Mouse (Mus musculus) liver, embryonic 13.5 days (tissue): ENCODE data around the gene Nt5dc1. TPM values are rescaled to one million over a fixed set of nuclear protein-coding genes. Genes with fewer than 3 reads are reported as not detected.

Source experiments
- ATAC-seq: fragments of 200-750 bp; cut with Nextera tagmentation; 2 replicates; pipeline ENCODE4 v1.8.0; 2017; ENCODE audit warnings: low read depth, mild to moderate bottlenecking, moderate number of reproducible peaks, moderate library complexity
- DNase-seq: peaks from one replicate; pipeline ENCODE4 v3.0.0; 2022
- H3K27ac ChIP-seq: fragments of 300-500 bp; sonication (generic); 2 replicates; pipeline ENCODE4 v1.5.1; 2015; ENCODE audit warnings: moderate library complexity, mild to moderate bottlenecking, inconsistent platforms
- H3K27me3 ChIP-seq: fragments of 300-500 bp; sonication (generic); 2 replicates; pipeline ENCODE4 v1.6.1; 2015; ENCODE audit warnings: mild to moderate bottlenecking, inconsistent platforms
- H3K36me3 ChIP-seq: fragments of 300-500 bp; sonication (generic); 2 replicates; pipeline ENCODE4 v1.6.1; 2015; ENCODE audit warnings: mild to moderate bottlenecking, inconsistent platforms
- H3K4me1 ChIP-seq: fragments of 300-500 bp; sonication (generic); replicated peaks from 2 replicates; pipeline ENCODE4 v1.6.1; 2015; ENCODE audit warnings: inconsistent platforms
- H3K4me2 ChIP-seq: fragments of 300-500 bp; sonication (generic); 2 replicates; pipeline ENCODE4 v1.6.1; 2015; ENCODE audit warnings: inconsistent platforms, mild to moderate bottlenecking, moderate library complexity
- H3K4me3 ChIP-seq: fragments of 300-500 bp; sonication (generic); replicated peaks from 2 replicates; pipeline ENCODE4 v1.5.1; 2015; ENCODE audit warnings: mild to moderate bottlenecking, inconsistent platforms
- H3K9ac ChIP-seq: fragments of 300-500 bp; sonication (generic); 2 replicates; pipeline ENCODE4 v1.6.1; 2015; ENCODE audit warnings: mild to moderate bottlenecking, inconsistent platforms
- H3K9me3 ChIP-seq: fragments of 300-500 bp; sonication (generic); replicated peaks from 2 replicates; pipeline ENCODE4 v1.6.1; 2016; ENCODE audit warnings: inconsistent platforms
- WGBS: fragments of 180-500 bp; shearing (Covaris S2); methylation state at CpG from one replicate; pipeline ENCODE4 v1.1.7; 2015; ENCODE audit not compliant: insufficient replicate concordance; 5-methylcytosine and 5-hydroxymethylcytosine counted together
- polyA plus RNA-seq: library from polyadenylated mRNA; unstranded; fragments of >200 nt; fragmentation: Nextera tagmentation; extraction: Ambion mirVana; gene quantifications from 2 replicates; pipeline ENCODE4 v1.2.1, GENCODE M21; 2015

Gene Nt5dc1
- polyA plus RNA-seq, 1 experiment from 2014 or later, result 9.7 TPM

GRCm38 (mm10) chr10:34312536-34312935, 105.8 kb downstream of the Nt5dc1 start:
- no peak for ATAC-seq
- WGBS, result 64% methylated on average over 3 of the region's 3 CpGs
- Histone ChIP-seq H3K36me3 (no peaks in the 10 kb centered on the region), H3K9me3 (no peaks in the 10 kb centered on the region), H3K4me2 (no peak overlapping the region), H3K4me3 (no peak overlapping the region), H3K4me1 (peaks cover 4% of the 10 kb centered on the region), H3K27me3 (no peaks in the 10 kb centered on the region), H3K9ac (no peak overlapping the region), H3K27ac (no peak overlapping the region)
- DNase-seq, result no peak

GRCm38 (mm10) chr10:34309915-34310685, 108.3 kb downstream of the Nt5dc1 start:
- WGBS, result 55% methylated on average over 9 of the region's 9 CpGs
- H3K4me1 ChIP-seq, result no peaks in the 10 kb centered on the region
- no peaks in the 10 kb centered on the region for H3K27me3 ChIP-seq
- ATAC-seq (no peak), DNase-seq (no peak)
- H3K9ac ChIP-seq, result no peak overlapping the region
- no peak overlapping the region for H3K27ac ChIP-seq
- H3K4me2 ChIP-seq, result no peak overlapping the region
- no peak overlapping the region for H3K4me3 ChIP-seq
- H3K9me3 ChIP-seq, result no peaks in the 10 kb centered on the region
- no peaks in the 10 kb centered on the region for H3K36me3 ChIP-seq

- H3K9ac ChIP-seq, result no peak overlapping the region
- H3K4me2 ChIP-seq, result no peak overlapping the region
- no peaks in the 10 kb centered on the region for H3K4me1 ChIP-seq
- H3K4me3 ChIP-seq, result no peak overlapping the region
- no peaks in the 10 kb centered on the region for H3K36me3 ChIP-seq
- no peaks in the 10 kb centered on the region for H3K9me3 ChIP-seq
- no peak overlapping the region for H3K27ac ChIP-seq
- DNase-seq (no peak), ATAC-seq (no peak)
- H3K27me3 ChIP-seq, result no peaks in the 10 kb centered on the region
Observed at GRCm38 (mm10) chr10:34307070-34307469, 111.3 kb downstream of the Nt5dc1 start.

- H3K4me3 ChIP-seq, result no peak overlapping the region
Observed at GRCm38 (mm10) chr10:34300368-34300767, 118.0 kb downstream of the Nt5dc1 start.

GRCm38 (mm10) chr10:34297980-34298753, 120.2 kb downstream of the Nt5dc1 start:
- Histone ChIP-seq H3K9ac (peak overlapping the region; percentile 55), H3K4me2 (peak overlapping the region; percentile 92), H3K36me3 (no peaks in the 10 kb centered on the region), H3K9me3 (no peaks in the 10 kb centered on the region), H3K4me1 (peaks cover 13% of the 10 kb centered on the region), H3K4me3 (peak overlapping the region; percentile 67), H3K27me3 (peaks cover 12% of the 10 kb centered on the region; the same call in 1 of the 2 replicates), H3K27ac (no peak overlapping the region)
- DNase-seq, result no peak
- 44% methylated on average over 25 of the region's 25 CpGs for WGBS
- ATAC-seq, result no peak

More at GRCm38 (mm10) chr10:34300368-34300767, 118.0 kb downstream of the Nt5dc1 start:
- WGBS, result 59% methylated on average over 5 of the region's 5 CpGs
- peaks cover 13% of the 10 kb centered on the region for H3K4me1 ChIP-seq
- H3K4me2 ChIP-seq, result no peak overlapping the region
- no peak overlapping the region for H3K9ac ChIP-seq
- no peak for DNase-seq
- H3K27me3 ChIP-seq, result peaks cover 12% of the 10 kb centered on the region; the same call in 1 of the 2 replicates
- no peak for ATAC-seq
- H3K36me3 ChIP-seq, result no peaks in the 10 kb centered on the region
- H3K9me3 ChIP-seq, result no peaks in the 10 kb centered on the region
- H3K27ac ChIP-seq, result no peak overlapping the region

- Histone ChIP-seq H3K4me3 (peak within 1 kb of the TSS; percentile 67), H3K27ac (no peak within 1 kb of the TSS), H3K4me2 (peak within 1 kb of the TSS; percentile 92), H3K27me3 (peaks cover 12% of the 10 kb centered on the region; the same call in 1 of the 2 replicates), H3K36me3 (no peaks in the 10 kb centered on the region), H3K9ac (peak within 1 kb of the TSS; percentile 55), H3K9me3 (no peaks in the 10 kb centered on the region), H3K4me1 (peaks cover 13% of the 10 kb centered on the region)
- DNase-seq (peak; percentile 78), ATAC-seq (peak; percentile 94)
- under 1% methylated on average over 38 of the region's 38 CpGs for WGBS
Observed at GRCm38 (mm10) chr10:34297299-34297979, 120.9 kb downstream of the Nt5dc1 start, which contains the start of gene Tspyl4. Gene Tspyl4 (plus strand): TSS chr10:34297442.

GRCm38 (mm10) chr10:34296911-34297298, 121.4 kb downstream of the Nt5dc1 start:
- Histone ChIP-seq H3K4me1 (peaks cover 13% of the 10 kb centered on the region), H3K27me3 (peaks cover 12% of the 10 kb centered on the region; the same call in 1 of the 2 replicates), H3K9ac (no peak overlapping the region), H3K9me3 (no peaks in the 10 kb centered on the region), H3K36me3 (no peaks in the 10 kb centered on the region), H3K27ac (no peak overlapping the region), H3K4me3 (peak overlapping the region; percentile 67), H3K4me2 (peak overlapping the region; percentile 92)
- ATAC-seq (no peak), DNase-seq (no peak)
- 8% methylated on average over 13 of the region's 13 CpGs for WGBS

- no peaks in the 10 kb centered on the region for H3K9me3 ChIP-seq
- H3K4me2 ChIP-seq, result peak overlapping the region; percentile 87
- DNase-seq, result no peak
Observed at GRCm38 (mm10) chr10:34282420-34283238, 135.7 kb downstream of the Nt5dc1 start.

GRCm38 (mm10) chr10:34281962-34282388, 136.4 kb downstream of the Nt5dc1 start, which contains the start of gene Tspyl1:
Gene Tspyl1 (plus strand): TSS chr10:34282190.
- H3K36me3 ChIP-seq, result peaks cover under 1% of the 10 kb centered on the region; the same call in 1 of the 2 replicates
- no peaks in the 10 kb centered on the region for H3K9me3 ChIP-seq
- no peaks in the 10 kb centered on the region for H3K27me3 ChIP-seq
- peak within 1 kb of the TSS; percentile 97 for H3K9ac ChIP-seq
- H3K27ac ChIP-seq, result peak within 1 kb of the TSS; percentile 88
- DNase-seq, result peak; percentile 97
- H3K4me2 ChIP-seq, result peak within 1 kb of the TSS; percentile 87
- WGBS, result under 1% methylated on average over 38 of the region's 38 CpGs
- peaks cover 20% of the 10 kb centered on the region for H3K4me1 ChIP-seq
- peak; percentile 96 for ATAC-seq
- H3K4me3 ChIP-seq, result peak within 1 kb of the TSS; percentile 98

More at GRCm38 (mm10) chr10:34282420-34283238, 135.7 kb downstream of the Nt5dc1 start:
- peak; percentile 57 for ATAC-seq
- peak overlapping the region; percentile 85 for H3K27ac ChIP-seq
- peaks cover 20% of the 10 kb centered on the region for H3K4me1 ChIP-seq
- H3K27me3 ChIP-seq, result no peaks in the 10 kb centered on the region
- H3K9ac ChIP-seq, result peak overlapping the region; percentile 97
- WGBS, result 4% methylated on average over 47 of the region's 47 CpGs
- H3K36me3 ChIP-seq, result peaks cover 7% of the 10 kb centered on the region
- peak overlapping the region; percentile 98 for H3K4me3 ChIP-seq

GRCm38 (mm10) chr10:34281211-34281961, 137.0 kb downstream of the Nt5dc1 start:
- H3K9me3 ChIP-seq, result no peaks in the 10 kb centered on the region
- H3K9ac ChIP-seq, result peak overlapping the region; percentile 73
- ATAC-seq (peak; percentile 14), DNase-seq (peak; percentile 13)
- H3K4me2 ChIP-seq, result peak overlapping the region; percentile 87
- no peaks in the 10 kb centered on the region for H3K27me3 ChIP-seq
- peaks cover 20% of the 10 kb centered on the region for H3K4me1 ChIP-seq
- no peaks in the 10 kb centered on the region for H3K36me3 ChIP-seq
- peak overlapping the region; percentile 88 for H3K27ac ChIP-seq
- peak overlapping the region; percentile 98 for H3K4me3 ChIP-seq
- 12% methylated on average over 14 of the region's 14 CpGs for WGBS
